Mouse (Mus musculus) kidney, embryonic 14.5 days (tissue): ENCODE results near the gene Phldb3. TPM values are rescaled to one million over a fixed set of nuclear protein-coding genes. Genes with fewer than 3 reads are reported as not detected.

Source experiments
- ATAC-seq: fragments of 200-750 bp; cut with Nextera tagmentation; 2 replicates; pipeline ENCODE4 v1.8.0; 2017; ENCODE audit warnings: moderate number of reproducible peaks, mild to moderate bottlenecking, moderate TSS enrichment, moderate library complexity; ENCODE audit not compliant: low FRiP score, low TSS enrichment
- H3K27ac ChIP-seq: fragments of 300-500 bp; sonication (generic); 2 replicates; pipeline ENCODE4 v1.5.1; 2014; ENCODE audit warnings: low read depth, mild to moderate bottlenecking, low read length, moderate library complexity, mixed read lengths
- H3K27me3 ChIP-seq: fragments of 300-500 bp; sonication (generic); 2 replicates; pipeline ENCODE4 v1.6.1; 2014; ENCODE audit warnings: mild to moderate bottlenecking, low read length; ENCODE audit not compliant: control insufficient read depth, insufficient read depth
- H3K36me3 ChIP-seq: fragments of 300-500 bp; sonication (generic); 2 replicates; pipeline ENCODE4 v1.6.1; 2014; ENCODE audit warnings: low read length, mixed read lengths; ENCODE audit not compliant: control insufficient read depth, insufficient read depth
- H3K4me1 ChIP-seq: fragments of 300-500 bp; sonication (generic); 2 replicates; pipeline ENCODE4 v1.6.1; 2014; ENCODE audit warnings: low read length, mixed read lengths; ENCODE audit not compliant: control insufficient read depth, insufficient read depth
- H3K4me2 ChIP-seq: fragments of 300-500 bp; sonication (generic); replicated peaks from 2 replicates; pipeline ENCODE4 v1.6.1; 2014; ENCODE audit warnings: low read depth, mild to moderate bottlenecking, low read length
- H3K4me3 ChIP-seq: fragments of 300-500 bp; sonication (generic); 2 replicates; pipeline ENCODE4 v1.5.1; 2014; ENCODE audit warnings: mild to moderate bottlenecking, low read length
- H3K9ac ChIP-seq: fragments of 300-500 bp; sonication (generic); 2 replicates; pipeline ENCODE4 v1.6.1; 2014; ENCODE audit warnings: low read depth, mild to moderate bottlenecking, low read length, moderate library complexity
- H3K9me3 ChIP-seq: fragments of 300-500 bp; sonication (generic); 2 replicates; pipeline ENCODE4 v1.6.1; 2016; ENCODE audit warnings: low read length; ENCODE audit not compliant: control insufficient read depth
- WGBS: fragments of 180-500 bp; shearing (Covaris S2); extraction: QIAGEN DNeasy Blood & Tissue Kit; methylation state at CpG from one replicate; pipeline ENCODE4 v1.1.7; 2014; 5-methylcytosine and 5-hydroxymethylcytosine counted together
- polyA plus RNA-seq: library from polyadenylated mRNA; unstranded; fragments of >200 nt; fragmentation: Nextera tagmentation; extraction: Ambion mirVana; gene quantifications from 2 replicates; pipeline ENCODE4 v1.2.1, GENCODE M21; 2014

Phldb3 gene
- polyA plus RNA-seq, 1 experiment from 2014 or later, result 0.32 TPM

DNA sequence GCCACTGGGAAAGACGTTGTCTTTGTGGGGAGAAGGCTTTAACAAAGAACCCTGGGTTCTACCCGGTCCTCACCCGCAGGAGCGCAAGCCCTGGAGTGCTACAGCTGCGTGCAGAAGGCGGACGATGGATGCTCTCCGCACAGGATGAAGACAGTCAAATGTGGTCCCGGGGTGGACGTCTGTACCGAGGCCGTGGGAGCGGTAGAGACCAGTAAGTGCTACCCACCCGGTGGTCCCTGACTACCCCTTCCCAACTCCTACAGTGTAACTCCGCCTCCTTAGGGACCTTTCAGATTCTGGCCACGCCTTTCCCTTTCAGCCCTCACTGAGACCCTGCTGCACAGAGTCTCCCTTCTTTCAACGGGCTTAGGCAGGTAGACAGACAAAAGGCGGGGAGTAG lies 26.5 kb downstream of the Phldb3 start:
- Histone ChIP-seq H3K9ac (no peak overlapping the region), H3K4me3 (peak overlapping the region; percentile 42; the same call in 1 of the 2 replicates), H3K36me3 (no peaks in the 10 kb centered on the region), H3K4me1 (peaks cover 7% of the 10 kb centered on the region), H3K9me3 (no peaks in the 10 kb centered on the region), H3K27ac (no peak overlapping the region), H3K27me3 (peaks cover 42% of the 10 kb centered on the region), H3K4me2 (peak overlapping the region; percentile 19; the same call in 1 of the 2 replicates)
- 3% methylated on average over 18 of the region's 18 CpGs for WGBS
- no peak for ATAC-seq

DNA sequence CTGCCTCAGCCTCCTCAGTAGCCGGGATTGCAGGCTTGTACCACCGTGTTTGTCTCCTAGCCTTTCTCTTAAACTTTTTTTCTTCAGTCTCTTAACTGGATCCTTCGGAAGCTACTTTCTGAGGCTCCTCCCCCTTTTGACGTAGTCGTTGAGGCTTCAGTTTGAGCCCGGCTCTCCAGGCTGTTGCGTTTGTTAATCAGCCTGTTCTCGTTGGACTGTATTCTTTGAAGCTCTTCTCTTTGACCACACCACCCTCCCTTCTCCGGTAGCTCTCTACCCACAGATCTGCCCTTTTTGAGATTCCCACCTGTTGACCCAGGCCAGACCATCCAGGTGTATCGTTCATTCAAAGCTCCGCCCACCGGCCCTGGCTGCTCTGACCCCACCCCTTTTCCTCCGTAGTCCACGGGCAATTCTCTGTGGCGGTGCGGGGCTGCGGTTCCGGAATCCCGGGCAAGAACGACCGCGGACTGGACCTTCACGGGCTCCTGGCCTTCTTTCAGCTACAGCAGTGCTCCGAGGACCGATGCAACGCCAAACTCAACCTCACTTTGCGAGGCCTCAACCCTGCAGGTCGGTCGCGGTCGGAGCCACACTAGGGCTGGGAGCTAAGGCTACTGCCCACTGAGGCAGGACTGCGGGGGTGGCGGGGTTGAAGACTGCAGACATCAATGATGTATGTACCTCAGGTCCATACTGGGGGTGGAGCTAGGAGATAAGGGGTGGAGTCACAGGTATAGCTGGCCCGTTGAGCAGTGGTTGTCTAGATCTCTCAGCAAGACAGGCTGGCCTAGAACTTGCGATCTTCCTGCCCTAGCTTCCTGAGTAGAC lies 27.7 kb downstream of the Phldb3 start:
- H3K9ac ChIP-seq, result peak overlapping the region; percentile 18; the same call in 1 of the 2 replicates
- H3K36me3 ChIP-seq, result no peaks in the 10 kb centered on the region
- peak overlapping the region; percentile 67 for H3K4me2 ChIP-seq
- peaks cover 42% of the 10 kb centered on the region for H3K27me3 ChIP-seq
- H3K9me3 ChIP-seq, result no peaks in the 10 kb centered on the region
- H3K4me3 ChIP-seq, result peak overlapping the region; percentile 42
- peak; percentile 61 for ATAC-seq
- WGBS, result 4% methylated on average over 35 of the region's 35 CpGs
- no peak overlapping the region for H3K27ac ChIP-seq
- peaks cover 7% of the 10 kb centered on the region for H3K4me1 ChIP-seq

DNA sequence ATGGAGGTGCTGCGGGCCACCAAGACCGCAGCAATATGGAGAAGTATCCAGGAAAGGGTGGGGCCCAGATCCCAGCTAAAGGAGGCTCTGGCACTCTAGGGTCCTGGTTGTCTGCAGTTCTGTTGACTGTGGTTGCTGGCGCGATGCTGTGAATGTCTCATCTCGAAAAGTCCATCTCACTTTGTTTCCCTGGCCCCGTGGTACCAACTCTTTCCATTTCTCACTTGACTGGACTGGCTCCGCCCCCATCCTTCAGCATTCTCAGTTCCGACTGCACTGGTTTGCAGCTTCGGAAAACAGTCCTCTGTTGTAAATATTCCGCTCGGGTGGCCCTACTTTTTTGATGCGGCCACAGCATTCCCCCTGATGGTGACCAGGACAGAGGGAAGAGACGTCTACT lies 29.9 kb downstream of the Phldb3 start:
- no peak overlapping the region for H3K27ac ChIP-seq
- peaks cover 7% of the 10 kb centered on the region for H3K4me1 ChIP-seq
- H3K36me3 ChIP-seq, result no peaks in the 10 kb centered on the region
- no peaks in the 10 kb centered on the region for H3K9me3 ChIP-seq
- peaks cover 42% of the 10 kb centered on the region for H3K27me3 ChIP-seq
- 62% methylated on average over 13 of the region's 13 CpGs for whole genome bisulfite sequencing
- H3K9ac ChIP-seq, result no peak overlapping the region
- no peak overlapping the region for H3K4me2 ChIP-seq
- no peak overlapping the region for H3K4me3 ChIP-seq
- no peak for ATAC-seq

DNA sequence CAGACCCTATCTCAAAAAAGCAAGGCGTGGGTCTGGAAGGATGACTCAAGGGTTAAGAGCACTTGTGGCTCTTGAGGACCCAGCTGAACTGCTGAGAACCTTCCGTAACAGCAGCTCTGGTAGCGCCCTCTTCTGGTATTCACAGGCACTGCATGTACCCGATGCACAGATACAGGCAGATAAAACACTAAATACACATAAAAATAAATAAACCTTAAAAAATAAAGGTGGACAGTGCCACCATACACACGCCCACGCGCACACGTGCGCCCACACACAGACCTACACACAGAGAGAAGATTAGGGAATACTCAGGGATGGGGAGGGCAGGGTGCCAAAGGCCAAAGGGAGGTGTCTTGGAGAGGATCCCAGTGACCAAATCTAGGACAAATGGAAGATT lies 31.9 kb downstream of the Phldb3 start:
- no peak overlapping the region for H3K9ac ChIP-seq
- no peaks in the 10 kb centered on the region for H3K9me3 ChIP-seq
- H3K36me3 ChIP-seq, result no peaks in the 10 kb centered on the region
- WGBS, result 6% methylated on average over 9 of the region's 9 CpGs
- ATAC-seq, result no peak
- peaks cover 7% of the 10 kb centered on the region for H3K4me1 ChIP-seq
- H3K27ac ChIP-seq, result no peak overlapping the region
- H3K4me3 ChIP-seq, result no peak overlapping the region
- H3K27me3 ChIP-seq, result peaks cover 26% of the 10 kb centered on the region
- no peak overlapping the region for H3K4me2 ChIP-seq

DNA sequence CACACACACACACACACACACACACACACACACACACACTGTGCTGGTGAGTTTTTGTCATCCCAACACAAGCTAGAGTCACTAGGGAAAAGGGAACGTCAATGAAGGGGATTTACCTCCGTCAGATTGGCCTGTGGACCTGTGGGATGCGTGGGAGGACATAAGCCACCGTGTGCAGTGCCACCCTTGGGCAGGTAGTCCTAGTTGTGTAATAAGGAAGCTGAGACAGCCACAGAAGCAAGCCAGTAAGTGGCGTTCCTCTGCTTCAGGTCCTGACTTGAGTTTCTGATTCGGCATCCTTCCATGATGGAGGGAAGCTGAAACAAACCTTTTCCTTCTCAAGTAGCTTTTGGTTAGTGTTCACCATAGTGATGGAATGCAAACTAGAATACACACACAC lies 33.9 kb downstream of the Phldb3 start:
- peaks cover 10% of the 10 kb centered on the region; the same call in 1 of the 2 replicates for H3K27me3 ChIP-seq
- H3K27ac ChIP-seq, result no peak overlapping the region
- no peak for ATAC-seq
- no peak overlapping the region for H3K9ac ChIP-seq
- no peak overlapping the region for H3K4me2 ChIP-seq
- no peaks in the 10 kb centered on the region for H3K9me3 ChIP-seq
- 78% methylated on average over 6 of the region's 6 CpGs for WGBS
- H3K36me3 ChIP-seq, result no peaks in the 10 kb centered on the region
- H3K4me1 ChIP-seq, result no peaks in the 10 kb centered on the region
- H3K4me3 ChIP-seq, result no peak overlapping the region

DNA sequence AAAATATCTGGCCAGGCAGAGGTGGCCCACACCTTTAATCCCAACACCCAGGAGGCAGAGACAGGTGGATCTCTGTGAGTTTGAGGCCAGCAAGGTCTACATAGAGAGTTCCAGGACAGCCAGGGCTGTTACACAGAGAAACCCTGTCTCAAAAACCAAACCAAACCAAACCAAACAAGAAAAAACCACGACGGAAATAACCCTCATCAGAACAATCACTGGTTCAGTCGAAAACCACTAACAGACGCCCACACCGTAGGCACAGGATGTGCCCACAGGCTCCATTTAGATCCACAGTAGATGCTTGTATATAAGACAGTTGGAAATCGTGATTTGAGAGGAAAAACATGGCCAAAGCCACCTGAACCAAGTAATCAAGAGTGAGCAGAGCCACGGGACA lies 34.4 kb downstream of the Phldb3 start:
- Histone ChIP-seq H3K4me3 (no peak overlapping the region), H3K27ac (no peak overlapping the region), H3K9me3 (no peaks in the 10 kb centered on the region), H3K27me3 (peaks cover 5% of the 10 kb centered on the region; the same call in 1 of the 2 replicates), H3K4me1 (no peaks in the 10 kb centered on the region), H3K36me3 (no peaks in the 10 kb centered on the region), H3K4me2 (no peak overlapping the region), H3K9ac (no peak overlapping the region)
- ATAC-seq, result no peak
- WGBS, result 75% methylated on average over 7 of the region's 7 CpGs

DNA sequence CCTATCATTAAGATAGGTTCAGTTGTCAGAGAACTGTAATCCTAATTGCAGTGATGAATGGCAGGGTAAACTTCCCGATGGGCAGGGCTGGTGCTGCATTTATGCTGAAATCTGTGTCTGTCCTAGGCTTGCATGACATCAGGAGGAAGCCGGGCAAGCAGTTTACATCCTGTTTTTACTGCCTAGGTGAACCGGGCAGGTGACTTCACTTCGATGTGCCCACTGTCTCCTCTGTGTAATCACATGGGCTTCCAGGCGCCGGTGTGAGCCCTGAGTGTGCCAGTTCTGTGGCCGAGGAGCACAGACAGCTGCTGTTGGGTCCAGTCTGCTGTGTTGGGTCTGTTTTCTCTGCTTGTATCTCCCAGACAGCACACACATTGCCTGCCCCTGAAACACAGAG lies 35.9 kb downstream of the Phldb3 start:
- Histone ChIP-seq H3K9me3 (no peaks in the 10 kb centered on the region), H3K36me3 (no peaks in the 10 kb centered on the region), H3K27ac (no peak overlapping the region), H3K4me3 (no peak overlapping the region), H3K27me3 (no peaks in the 10 kb centered on the region), H3K9ac (no peak overlapping the region), H3K4me2 (no peak overlapping the region), H3K4me1 (no peaks in the 10 kb centered on the region)
- 74% methylated on average over 7 of the region's 7 CpGs for WGBS
- ATAC-seq, result no peak

DNA sequence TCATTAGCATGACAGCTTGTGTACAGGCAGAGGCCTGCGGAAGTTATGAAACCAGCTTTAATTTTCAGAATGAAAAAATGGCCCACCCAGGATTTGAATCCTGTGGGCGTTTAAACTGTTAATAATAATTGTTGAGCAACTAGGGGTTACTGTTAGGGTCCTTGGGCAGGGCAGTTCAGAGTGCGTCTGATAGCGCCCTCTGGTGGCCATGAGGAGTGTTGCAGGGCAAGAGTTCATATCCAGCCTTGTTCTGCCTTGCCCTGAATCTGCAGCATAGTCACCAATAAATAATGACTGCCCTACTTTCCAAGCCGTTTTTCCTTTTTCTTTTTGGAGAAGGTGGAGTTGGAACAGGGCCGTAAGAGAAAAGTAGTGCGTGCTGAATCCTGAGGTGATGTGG lies 43.1 kb downstream of the Phldb3 start:
- WGBS, result 31% methylated on average over 7 of the region's 7 CpGs
- no peaks in the 10 kb centered on the region for H3K4me1 ChIP-seq
- no peak overlapping the region for H3K4me3 ChIP-seq
- no peaks in the 10 kb centered on the region for H3K27me3 ChIP-seq
- H3K36me3 ChIP-seq, result no peaks in the 10 kb centered on the region
- no peak overlapping the region for H3K27ac ChIP-seq
- no peaks in the 10 kb centered on the region for H3K9me3 ChIP-seq
- no peak for ATAC-seq
- H3K9ac ChIP-seq, result no peak overlapping the region
- no peak overlapping the region for H3K4me2 ChIP-seq

DNA sequence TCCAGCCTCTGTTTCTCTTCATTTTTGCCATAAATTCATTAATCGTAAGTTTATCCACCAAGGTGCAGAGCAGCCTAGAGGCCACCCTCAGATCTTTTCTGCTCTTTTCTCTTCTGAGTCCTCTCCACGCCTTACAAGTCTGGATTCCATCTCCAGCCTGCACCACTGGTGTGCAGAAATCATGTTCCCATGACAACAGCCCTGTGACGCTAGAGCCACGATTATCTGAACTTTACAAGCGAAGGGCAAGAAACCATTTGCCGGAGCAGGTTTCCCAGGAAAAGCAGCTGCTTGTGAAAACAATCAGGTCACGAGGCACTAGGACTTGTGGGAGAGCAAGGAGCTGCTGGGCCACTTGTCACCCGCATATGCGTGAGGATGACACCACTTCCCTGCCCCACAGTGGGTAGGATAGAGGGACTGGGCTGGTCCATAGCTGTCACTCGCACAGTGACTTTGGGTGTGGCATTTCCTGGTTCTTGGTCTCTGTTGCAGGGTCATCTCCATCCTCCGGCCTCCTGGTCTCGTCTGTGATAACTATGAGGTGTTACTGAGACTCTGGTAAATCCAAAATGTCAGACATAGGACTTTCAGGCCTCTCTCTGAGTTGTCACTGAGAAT lies 49.3 kb downstream of the Phldb3 start:
- Histone ChIP-seq H3K27ac (no peak overlapping the region), H3K9ac (no peak overlapping the region), H3K4me2 (no peak overlapping the region), H3K9me3 (no peaks in the 10 kb centered on the region), H3K27me3 (no peaks in the 10 kb centered on the region), H3K4me3 (no peak overlapping the region), H3K36me3 (no peaks in the 10 kb centered on the region), H3K4me1 (no peaks in the 10 kb centered on the region)
- 44% methylated on average over 12 of the region's 12 CpGs for WGBS
- no peak for ATAC-seq
